ENCODE assay signal across 10 mouse cellular contexts in the genomic region with DNA sequence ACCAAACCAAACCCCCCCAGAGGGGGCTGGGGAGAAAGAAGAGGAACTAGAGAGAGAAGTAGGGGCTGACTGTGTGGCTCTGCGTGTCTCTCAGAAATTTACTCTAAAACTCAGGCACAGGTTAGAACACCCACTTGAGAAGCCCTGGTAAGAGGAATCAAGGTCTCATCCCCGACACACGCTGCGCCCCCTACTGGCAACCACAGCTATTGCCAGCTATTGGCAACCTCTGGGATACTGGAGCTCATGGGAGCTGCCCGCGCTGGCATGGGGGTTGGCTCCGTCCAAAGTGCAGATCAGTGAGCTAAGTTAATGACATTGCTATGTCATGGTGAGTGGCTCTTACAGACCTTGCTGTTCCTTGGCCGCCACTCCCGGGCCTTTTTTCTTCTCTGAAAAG. TPM values are rescaled to one million over a fixed set of nuclear protein-coding genes. Genes with fewer than 3 reads are reported as not detected.
A peak's percentile ranks its signal among the peaks of the same experiment; 100 is the strongest.
DNase-seq lines count a peak whose midpoint lies in the region; ATAC-seq and TF ChIP-seq lines count a peak whose summit lies in the region.
"Had no signal": no experiment of that assay in that cellular context is flagged by ENCODE, and none has a peak within 500 bp of the region (broad histone marks: within the 10 kb centered on the region; RNA-seq: fewer than 3 reads in every experiment).

No protein-coding gene starts in this region.

- no peak overlapping the region for H3K4me3 ChIP-seq in hindbrain, embryonic 10.5 days
- no peak overlapping the region for H3K4me3 ChIP-seq in hindbrain, embryonic 16.5 days (ENCODE audit: low read length)
- H3K4me3 ChIP-seq in kidney, adult 2 months (ENCODE audit: insufficient read depth, low read depth, low read length), result no peak overlapping the region
- H3K4me3 ChIP-seq in liver, adult 2 months (ENCODE audit: insufficient read depth, low read depth, low read length), result no peak overlapping the region
- H3K4me3 ChIP-seq: embryonic facial prominence, embryonic 13.5 days had no signal

- in situ Hi-C loops in Patski (cut with MboI; ENCODE audit: low pct_unique_long_range_greater_than_20kb), result no loop called here

- TF ChIP-seq POLR2A in kidney, adult 2 months (IDR thresholded peaks at IDR 0.05; ENCODE audit: low read depth, low read length), result no peak
- no peak for TF ChIP-seq POLR2A in liver, adult 2 months (IDR thresholded peaks at IDR 0.05; ENCODE audit: extremely low read depth, insufficient read depth, low read length)

- H3K27ac ChIP-seq in hindbrain, embryonic 10.5 days, result no peak overlapping the region
- no peak overlapping the region for H3K27ac ChIP-seq in hindbrain, embryonic 16.5 days (ENCODE audit: low read depth, low read length)
- H3K27ac ChIP-seq in kidney, adult 2 months (ENCODE audit: insufficient read depth, low read depth, low read length), result no peak overlapping the region
- no peak overlapping the region for H3K27ac ChIP-seq in liver, adult 2 months (replicated peaks; ENCODE audit: insufficient read depth, low read depth, low read length)
- H3K27ac ChIP-seq: embryonic facial prominence, embryonic 13.5 days; macrophage had no signal

- H3K27me3 ChIP-seq in hindbrain, embryonic 10.5 days (ENCODE audit: insufficient read depth, poor library complexity, severe bottlenecking), result no peaks in the 10 kb centered on the region
- no peaks in the 10 kb centered on the region for H3K27me3 ChIP-seq in hindbrain, embryonic 16.5 days (replicated peaks; ENCODE audit: control insufficient read depth, insufficient read depth, low read length)
- no peaks in the 10 kb centered on the region for H3K27me3 ChIP-seq in Patski
- H3K27me3 ChIP-seq in kidney, adult 2 months (replicated peaks; ENCODE audit: control insufficient read depth, insufficient read depth, low read length), result no peaks in the 10 kb centered on the region
- H3K27me3 ChIP-seq in liver, adult 2 months (ENCODE audit: control insufficient read depth, insufficient read depth, low read length), result no peaks in the 10 kb centered on the region
- H3K27me3 ChIP-seq: embryonic facial prominence, embryonic 13.5 days had no signal

- H3K9ac ChIP-seq in hindbrain, embryonic 16.5 days (ENCODE audit: low read depth, low read length), result no peak overlapping the region
- no peak overlapping the region for H3K9ac ChIP-seq in liver, adult 2 months (ENCODE audit: low read depth, low read length)
- H3K9ac ChIP-seq: embryonic facial prominence, embryonic 13.5 days had no signal

- peak; percentile 48 for DNase-seq in hindbrain, embryonic 10.5 days (ENCODE audit: low spot score)
- no peak for DNase-seq in Patski (ENCODE audit: low read depth, low spot score)
- peak; percentile 87 for DNase-seq in kidney, adult 2 months
- DNase-seq in liver, adult 2 months (ENCODE audit: extremely low read depth, low read depth, low spot score), result peak; percentile 78
- DNase-seq in retina, postnatal 1 day, result peak; percentile 46
- peak; percentile 25 for DNase-seq in yolk sac, embryonic 10.5 days (ENCODE audit: low spot score)

- peak; percentile 82 for TF ChIP-seq CTCF in Patski (IDR thresholded peaks at IDR 0.05)
- peak; percentile 70 for TF ChIP-seq CTCF in kidney, adult 2 months (conservative IDR thresholded peaks at IDR 0.05; ENCODE audit: insufficient read depth, insufficient read length, low read depth, low read length)
- TF ChIP-seq CTCF in liver, adult 2 months (IDR thresholded peaks at IDR 0.05; ENCODE audit: low read depth, low read length), result peak; percentile 83

- 40% methylated on average over 9 of the region's 9 CpGs for WGBS in hindbrain, embryonic 10.5 days
- 33% methylated on average over 9 of the region's 9 CpGs for WGBS in hindbrain, embryonic 16.5 days
- WGBS in kidney, adult 2 months, result 21% methylated on average over 9 of the region's 9 CpGs
- WGBS in liver, adult 2 months, result 19% methylated on average over 9 of the region's 9 CpGs

- H3K79me2 ChIP-seq in liver, adult 2 months (ENCODE audit: control insufficient read depth, insufficient read depth, low read length), result no peaks in the 10 kb centered on the region

- no peaks in the 10 kb centered on the region for H3K4me1 ChIP-seq in hindbrain, embryonic 10.5 days (replicated peaks)
- no peaks in the 10 kb centered on the region for H3K4me1 ChIP-seq in hindbrain, embryonic 16.5 days (ENCODE audit: control insufficient read depth, insufficient read depth, low read depth, low read length)
- H3K4me1 ChIP-seq in kidney, adult 2 months (ENCODE audit: control insufficient read depth, insufficient read depth, low read length), result no peaks in the 10 kb centered on the region
- no peaks in the 10 kb centered on the region; the same call in 1 of the 2 replicates for H3K4me1 ChIP-seq in liver, adult 2 months (ENCODE audit: control insufficient read depth, insufficient read depth, low read length)
- H3K4me1 ChIP-seq: embryonic facial prominence, embryonic 13.5 days had no signal

- H3K9me3 ChIP-seq in hindbrain, embryonic 10.5 days, result no peaks in the 10 kb centered on the region
- no peaks in the 10 kb centered on the region for H3K9me3 ChIP-seq in hindbrain, embryonic 16.5 days (ENCODE audit: control insufficient read depth, low read length)
- H3K9me3 ChIP-seq: embryonic facial prominence, embryonic 13.5 days had no signal

- POLR2A ChIA-PET in Patski (lab: Charles Lee), result no interaction called here

- H3K4me2 ChIP-seq in hindbrain, embryonic 16.5 days (ENCODE audit: low read length), result no peak overlapping the region
- H3K4me2 ChIP-seq: embryonic facial prominence, embryonic 13.5 days had no signal

- CTCF ChIA-PET in Patski (lab: Charles Lee), result interaction anchor here (0.7 to 1.0 kb wide), 4 partner anchors 9 to 22 kb away, joined by 3 to 5 read pairs (median 4); no protein-coding TSS in a partner anchor

- no peaks in the 10 kb centered on the region for H3K36me3 ChIP-seq in hindbrain, embryonic 10.5 days
- no peaks in the 10 kb centered on the region for H3K36me3 ChIP-seq in hindbrain, embryonic 16.5 days (ENCODE audit: control insufficient read depth, insufficient read depth, low read length)
- H3K36me3 ChIP-seq in kidney, adult 2 months (ENCODE audit: control insufficient read depth, insufficient read depth, low read length), result no peaks in the 10 kb centered on the region
- no peaks in the 10 kb centered on the region for H3K36me3 ChIP-seq in liver, adult 2 months (ENCODE audit: control insufficient read depth, insufficient read depth, low read length)
- H3K36me3 ChIP-seq: embryonic facial prominence, embryonic 13.5 days had no signal

- no peak for ATAC-seq in hindbrain, embryonic 16.5 days
- ATAC-seq in Patski, result no peak
- peak; percentile 70 for ATAC-seq in common myeloid progenitor, adult 5-6 weeks (replicated peaks; ENCODE audit: low read depth, poor library complexity, severe bottlenecking)

RNA-seq across cellular contexts. Expression of gene Card11, which starts 37.4 kb away (rescaled TPM):
- polyA plus RNA-seq in hindbrain, embryonic 10.5 days (2016; fragmentation: Nextera tagmentation; extraction: Ambion mirVana), result 0.05 and 0.17 TPM in 2 replicates
- polyA plus RNA-seq in hindbrain, embryonic 16.5 days (2015; fragmentation: Nextera tagmentation; extraction: Ambion mirVana), result 0.26 and 0.31 TPM in 2 replicates
- not detected for polyA plus RNA-seq in Patski (2021)
- total RNA-seq in common myeloid progenitor, adult 5-6 weeks (2017), result 1.4 and 1.8 TPM in 2 replicates
- 0.64 and 2.4 TPM in 2 replicates for polyA plus RNA-seq in kidney, adult 2 months (2012; rRNA removed)
- 0.09 and 0.34 TPM in 2 replicates for total RNA-seq in liver, adult 2 months (2014; rRNA removed)
- polyA plus RNA-seq in liver, adult 2 months (2012; rRNA removed), result 0.27 and 0.71 TPM in 2 replicates
